Mouse (Mus musculus): ENCODE measurements around the gene Shtn1. TPM values are rescaled to one million over a fixed set of nuclear protein-coding genes. Genes with fewer than 3 reads are reported as not detected.

Gene Shtn1
- polyA plus RNA-seq, 1 experiment from 2014 or later: 2.3 TPM

GRCm38 (mm10) chr19:59051622-59052021, 24.3 kb downstream of the Shtn1 start:
- no peak overlapping the region for H3K27ac ChIP-seq
- no peaks in the 10 kb centered on the region for H3K36me3 ChIP-seq
- WGBS: 87% methylated on average over 9 of the region's 9 CpGs
- no peak overlapping the region for H3K4me2 ChIP-seq
- no peaks in the 10 kb centered on the region for H3K4me1 ChIP-seq
- no peak overlapping the region for H3K4me3 ChIP-seq (replicated peaks)
- no peak for ATAC-seq (replicated peaks; ENCODE audit: low FRiP score)
- H3K27me3 ChIP-seq: no peaks in the 10 kb centered on the region
- H3K9me3 ChIP-seq (replicated peaks): no peaks in the 10 kb centered on the region
- H3K9ac ChIP-seq: no peak overlapping the region

- Histone ChIP-seq H3K4me2 (no peak overlapping the region), H3K4me3 (replicated peaks) (no peak overlapping the region), H3K27ac (no peak overlapping the region), H3K9ac (no peak overlapping the region), H3K27me3 (no peaks in the 10 kb centered on the region), H3K4me1 (no peaks in the 10 kb centered on the region), H3K36me3 (no peaks in the 10 kb centered on the region), H3K9me3 (replicated peaks) (no peaks in the 10 kb centered on the region)
- WGBS: 85% methylated on average over 6 of the region's 6 CpGs
- no peak for ATAC-seq (replicated peaks; ENCODE audit: low FRiP score)
These were observed 27.0 kb downstream of the Shtn1 start for GRCm38 (mm10) chr19:59048852-59049251.

- ATAC-seq (replicated peaks; ENCODE audit: low FRiP score): no peak
- no peaks in the 10 kb centered on the region for H3K27me3 ChIP-seq
- H3K4me3 ChIP-seq (replicated peaks): no peak overlapping the region
- H3K9ac ChIP-seq: no peak overlapping the region
- H3K27ac ChIP-seq: no peak overlapping the region
- 88% methylated on average over 5 of the region's 5 CpGs for WGBS
- no peaks in the 10 kb centered on the region for H3K36me3 ChIP-seq
- no peak overlapping the region for H3K4me2 ChIP-seq
- no peaks in the 10 kb centered on the region for H3K4me1 ChIP-seq
- H3K9me3 ChIP-seq (replicated peaks): no peaks in the 10 kb centered on the region
These were observed 28.4 kb downstream of the Shtn1 start for GRCm38 (mm10) chr19:59047511-59047910.

- Histone ChIP-seq H3K27me3 (no peaks in the 10 kb centered on the region), H3K36me3 (no peaks in the 10 kb centered on the region), H3K4me1 (no peaks in the 10 kb centered on the region), H3K4me3 (replicated peaks) (no peak overlapping the region), H3K9me3 (replicated peaks) (no peaks in the 10 kb centered on the region), H3K4me2 (no peak overlapping the region), H3K9ac (no peak overlapping the region), H3K27ac (no peak overlapping the region)
- ATAC-seq (replicated peaks; ENCODE audit: low FRiP score): no peak
- WGBS: 77% methylated on average over 3 of the region's 3 CpGs
These were observed 34.8 kb downstream of the Shtn1 start for GRCm38 (mm10) chr19:59041086-59041485.

- H3K9ac ChIP-seq: no peak overlapping the region
These were observed 37.1 kb downstream of the Shtn1 start for GRCm38 (mm10) chr19:59038793-59039192.

GRCm38 (mm10) chr19:59036811-59037210, 39.1 kb downstream of the Shtn1 start:
- Histone ChIP-seq H3K4me2 (no peak overlapping the region), H3K27me3 (no peaks in the 10 kb centered on the region), H3K9me3 (replicated peaks) (no peaks in the 10 kb centered on the region), H3K4me3 (replicated peaks) (no peak overlapping the region), H3K9ac (no peak overlapping the region), H3K36me3 (no peaks in the 10 kb centered on the region), H3K27ac (no peak overlapping the region), H3K4me1 (no peaks in the 10 kb centered on the region)
- ATAC-seq (replicated peaks; ENCODE audit: low FRiP score): no peak
- WGBS: 77% methylated on average over 3 of the region's 3 CpGs

More at GRCm38 (mm10) chr19:59038793-59039192, 37.1 kb downstream of the Shtn1 start:
- Histone ChIP-seq H3K4me2 (no peak overlapping the region), H3K36me3 (no peaks in the 10 kb centered on the region), H3K27ac (no peak overlapping the region), H3K27me3 (no peaks in the 10 kb centered on the region), H3K4me1 (no peaks in the 10 kb centered on the region), H3K4me3 (replicated peaks) (no peak overlapping the region), H3K9me3 (replicated peaks) (no peaks in the 10 kb centered on the region)
- 80% methylated on average over 4 of the region's 4 CpGs for WGBS
- no peak for ATAC-seq (replicated peaks; ENCODE audit: low FRiP score)

GRCm38 (mm10) chr19:59033241-59033640, 42.7 kb downstream of the Shtn1 start:
- Histone ChIP-seq H3K27ac (no peak overlapping the region), H3K4me3 (replicated peaks) (no peak overlapping the region), H3K4me1 (no peaks in the 10 kb centered on the region), H3K9me3 (replicated peaks) (no peaks in the 10 kb centered on the region), H3K4me2 (no peak overlapping the region), H3K36me3 (no peaks in the 10 kb centered on the region), H3K27me3 (no peaks in the 10 kb centered on the region), H3K9ac (no peak overlapping the region)
- 78% methylated on average over 4 of the region's 4 CpGs for WGBS
- no peak for ATAC-seq (replicated peaks; ENCODE audit: low FRiP score)

- Histone ChIP-seq H3K4me2 (no peak overlapping the region), H3K27ac (no peak overlapping the region), H3K4me3 (replicated peaks) (no peak overlapping the region), H3K36me3 (no peaks in the 10 kb centered on the region), H3K9me3 (replicated peaks) (no peaks in the 10 kb centered on the region), H3K9ac (no peak overlapping the region), H3K27me3 (no peaks in the 10 kb centered on the region), H3K4me1 (no peaks in the 10 kb centered on the region)
- 84% methylated on average over 1 of the region's 1 CpGs for WGBS
- no peak for ATAC-seq (replicated peaks; ENCODE audit: low FRiP score)
These were observed 45.7 kb downstream of the Shtn1 start for GRCm38 (mm10) chr19:59030221-59030620.

GRCm38 (mm10) chr19:59029011-59029410, 46.9 kb downstream of the Shtn1 start:
- no peak overlapping the region for H3K4me3 ChIP-seq (replicated peaks)
- H3K36me3 ChIP-seq: no peaks in the 10 kb centered on the region
- no peaks in the 10 kb centered on the region for H3K27me3 ChIP-seq
- 57% methylated on average over 9 of the region's 9 CpGs for WGBS
- H3K9me3 ChIP-seq (replicated peaks): no peaks in the 10 kb centered on the region
- no peaks in the 10 kb centered on the region for H3K4me1 ChIP-seq
- no peak for ATAC-seq (replicated peaks; ENCODE audit: low FRiP score)
- no peak overlapping the region for H3K4me2 ChIP-seq
- no peak overlapping the region for H3K27ac ChIP-seq
- H3K9ac ChIP-seq: no peak overlapping the region

- Histone ChIP-seq H3K4me1 (no peaks in the 10 kb centered on the region), H3K36me3 (no peaks in the 10 kb centered on the region), H3K4me2 (no peak overlapping the region), H3K9ac (no peak overlapping the region), H3K27ac (no peak overlapping the region), H3K4me3 (replicated peaks) (no peak overlapping the region), H3K9me3 (replicated peaks) (no peaks in the 10 kb centered on the region), H3K27me3 (no peaks in the 10 kb centered on the region)
- WGBS: 93% methylated on average over 3 of the region's 3 CpGs
- no peak for ATAC-seq (replicated peaks; ENCODE audit: low FRiP score)
These were observed 47.8 kb downstream of the Shtn1 start for GRCm38 (mm10) chr19:59028130-59028529.

- no peaks in the 10 kb centered on the region for H3K9me3 ChIP-seq (replicated peaks)
- no peak overlapping the region for H3K4me2 ChIP-seq
- no peak for ATAC-seq (replicated peaks; ENCODE audit: low FRiP score)
- 80% methylated on average over 3 of the region's 3 CpGs for WGBS
- H3K4me3 ChIP-seq (replicated peaks): no peak overlapping the region
- H3K4me1 ChIP-seq: no peaks in the 10 kb centered on the region
- no peaks in the 10 kb centered on the region for H3K27me3 ChIP-seq
- H3K36me3 ChIP-seq: no peaks in the 10 kb centered on the region
- H3K9ac ChIP-seq: no peak overlapping the region
- no peak overlapping the region for H3K27ac ChIP-seq
These were observed 52.0 kb downstream of the Shtn1 start for GRCm38 (mm10) chr19:59023876-59024275.

GRCm38 (mm10) chr19:59021644-59022043, 54.3 kb downstream of the Shtn1 start:
- Histone ChIP-seq H3K27ac (no peak overlapping the region), H3K4me1 (no peaks in the 10 kb centered on the region), H3K4me2 (no peak overlapping the region), H3K36me3 (no peaks in the 10 kb centered on the region), H3K9me3 (replicated peaks) (no peaks in the 10 kb centered on the region), H3K27me3 (no peaks in the 10 kb centered on the region), H3K4me3 (replicated peaks) (no peak overlapping the region), H3K9ac (no peak overlapping the region)
- no peak for ATAC-seq (replicated peaks; ENCODE audit: low FRiP score)

GRCm38 (mm10) chr19:59010802-59011201, 65.1 kb downstream of the Shtn1 start:
- Histone ChIP-seq H3K4me2 (no peak overlapping the region), H3K9me3 (replicated peaks) (no peaks in the 10 kb centered on the region), H3K4me3 (replicated peaks) (no peak overlapping the region), H3K9ac (no peak overlapping the region), H3K27me3 (no peaks in the 10 kb centered on the region), H3K36me3 (no peaks in the 10 kb centered on the region), H3K4me1 (no peaks in the 10 kb centered on the region), H3K27ac (no peak overlapping the region)
- no peak for ATAC-seq (replicated peaks; ENCODE audit: low FRiP score)
- WGBS: 79% methylated on average over 5 of the region's 5 CpGs
